Mouse (Mus musculus) retina, embryonic 14.5 days (tissue): ENCODE results near the gene Banf2.

Source experiments
- DNase-seq: peaks from one replicate; pipeline ENCODE4 v3.0.0-alpha.2; 2015; ENCODE audit warnings: low spot score

The Banf2 gene

GRCm38 (mm10) chr2:144101463-144101961 lies 68.7 kb downstream of the Banf2 start:
- peak; percentile 36 for DNase-seq

GRCm38 (mm10) chr2:144107374-144107773 lies 74.5 kb downstream of the Banf2 start:
- DNase-seq = no peak

GRCm38 (mm10) chr2:144107810-144108209 lies 75.0 kb downstream of the Banf2 start:
- no peak for DNase-seq

GRCm38 (mm10) chr2:144108376-144108775 lies 75.5 kb downstream of the Banf2 start:
- DNase-seq = no peak

- no peak for DNase-seq
Observed at GRCm38 (mm10) chr2:144111966-144112365, 79.1 kb downstream of the Banf2 start.

- no peak for DNase-seq
Observed at GRCm38 (mm10) chr2:144112666-144113065, 79.8 kb downstream of the Banf2 start.

GRCm38 (mm10) chr2:144118061-144118460 lies 85.2 kb downstream of the Banf2 start:
- no peak for DNase-seq

- DNase-seq = no peak
Observed at GRCm38 (mm10) chr2:144120186-144120823, 87.4 kb downstream of the Banf2 start.

GRCm38 (mm10) chr2:144122068-144122467 lies 89.2 kb downstream of the Banf2 start:
- DNase-seq = no peak
